Mouse (Mus musculus) testis, adult 10 weeks (tissue): ENCODE measurements around the gene Brix1. TPM values are rescaled to one million over a fixed set of nuclear protein-coding genes. Genes with fewer than 3 reads are reported as not detected.

Experiments
- polyA plus RNA-seq: library from polyadenylated mRNA; stranded (reverse); fragments of 350-450 nt; fragmentation: Illumina TruSeq; extraction: RNeasy Lipid Tissue Mini Kit (QIAGEN cat#74804); gene quantifications from one replicate; pipeline ENCODE4 v1.2.3, GENCODE M21; 2014; ENCODE audit warnings: low read depth, low replicate concordance

Brix1 gene
- polyA plus RNA-seq = 145 TPM

DNA sequence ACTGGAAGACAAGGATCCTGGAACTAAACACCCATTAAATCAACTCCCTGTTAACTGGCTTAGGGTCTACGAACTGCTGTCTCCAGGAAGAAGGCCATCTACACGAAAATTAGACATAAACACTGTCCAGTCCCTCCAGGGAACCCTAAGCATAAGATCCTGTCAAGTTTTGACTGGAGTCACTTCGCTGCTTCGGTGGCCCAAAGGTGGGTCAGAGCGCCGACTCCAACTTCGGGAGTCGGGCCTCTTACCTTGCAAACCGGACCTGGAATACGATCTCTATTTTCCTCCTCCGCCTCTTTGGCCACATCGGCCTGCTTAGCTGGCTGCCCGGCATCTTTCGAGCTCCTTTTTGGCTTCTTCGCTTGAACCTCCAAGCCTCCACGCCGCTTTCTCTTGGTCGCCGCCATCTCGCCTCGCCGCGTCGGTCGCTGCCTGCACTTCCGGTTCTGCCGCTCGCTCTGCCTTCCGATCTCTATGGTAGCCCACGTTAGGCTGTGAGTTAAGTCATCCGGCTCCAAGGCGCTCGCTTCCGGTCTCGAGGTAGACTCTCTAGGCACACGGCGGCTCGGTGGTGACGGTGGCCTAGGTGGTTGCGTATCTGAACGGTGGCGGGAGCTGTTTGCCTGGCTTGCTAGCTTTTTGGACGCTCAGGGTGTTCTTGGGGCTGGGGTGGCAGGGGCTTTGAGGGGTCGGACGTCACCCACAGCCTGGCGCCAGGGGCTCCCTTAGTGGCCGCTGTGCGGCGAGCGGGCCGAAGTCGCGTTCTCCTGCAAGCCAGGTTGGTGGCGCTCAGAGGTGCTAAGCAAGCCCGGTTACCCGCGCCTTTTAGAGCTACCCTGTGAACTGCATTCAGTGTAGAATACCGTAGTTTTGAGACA, at the start of gene Brix1, which contains the start of gene Rad1:
TSS of gene Brix1 (minus strand) at position 464 of the 881 bp plus-strand sequence.
TSS of gene Rad1 (plus strand) at position 535 of the 881 bp plus-strand sequence.

GRCm38 (mm10) chr15:10470151-10470831, 15.5 kb downstream of the Brix1 start, which contains the start of gene Dnajc21:
TSS of gene Dnajc21 (minus strand) at chr15:10470516.

Other genes with a start within 250 kb of the Brix1 start
- gene Gm21973, start 160.6 kb downstream of the Brix1 start, polyA plus RNA-seq = not detected
- 0.08 TPM for gene Agxt2, start 127.4 kb downstream of the Brix1 start, polyA plus RNA-seq
- 218 TPM for gene Dnajc21, start 15.4 kb downstream of the Brix1 start, polyA plus RNA-seq
- gene Rad1, start 71 bp upstream of the Brix1 start, polyA plus RNA-seq = 18.1 TPM
- gene Ttc23l, start 72.7 kb upstream of the Brix1 start, polyA plus RNA-seq = 353 TPM
- gene Rai14, start 228.7 kb upstream of the Brix1 start, polyA plus RNA-seq = 166 TPM